Comparison of ENCODE assay signal across 10 mouse cellular contexts in genomic region chr11:8692162-8692535, GRCm38 (mm10). TPM values are rescaled to one million over a fixed set of nuclear protein-coding genes. Genes with fewer than 3 reads are reported as not detected.
DNase-seq lines count a peak whose midpoint lies in the region; ATAC-seq and TF ChIP-seq lines count a peak whose summit lies in the region.
"Had no signal": no experiment of that assay in that cellular context is flagged by ENCODE, and none has a peak within 500 bp of the region (broad histone marks: within the 10 kb centered on the region; RNA-seq: fewer than 3 reads in every experiment).

No protein-coding gene starts in this region.

- H3K4me3 ChIP-seq in forebrain, embryonic 10.5 days, result no peak overlapping the region; the same call in 1 of the 2 replicates
- no peak overlapping the region for H3K4me3 ChIP-seq in forebrain, postnatal 0 days (ENCODE audit: low read depth, low read length)
- H3K4me3 ChIP-seq in kidney, embryonic 16.5 days (ENCODE audit: low read length), result no peak overlapping the region
- no peak overlapping the region for H3K4me3 ChIP-seq in embryonic fibroblast, embryonic 13.5 days (ENCODE audit: insufficient read depth, low read length)
- H3K4me3 ChIP-seq in midbrain, embryonic 13.5 days (replicated peaks), result no peak overlapping the region
- H3K4me3 ChIP-seq in layer of hippocampus, adult 2 months, result no peak overlapping the region

- TF ChIP-seq POLR2A in embryonic fibroblast, embryonic 13.5 days (IDR thresholded peaks at IDR 0.05; ENCODE audit: low read depth, low read length), result no peak

- TF ChIP-seq CTCF in forebrain, postnatal 0 days (IDR thresholded peaks at IDR 0.05; ENCODE audit: low read depth), result no peak
- TF ChIP-seq CTCF in embryonic fibroblast, embryonic 13.5 days (IDR thresholded peaks at IDR 0.05; ENCODE audit: borderline replicate concordance, insufficient read depth, low read length), result no peak
- TF ChIP-seq CTCF in layer of hippocampus, adult 2 months (conservative IDR thresholded peaks at IDR 0.05), result no peak

- 69% methylated on average over 6 of the region's 6 CpGs for WGBS in forebrain, embryonic 10.5 days
- 35% methylated on average over 6 of the region's 6 CpGs for WGBS in forebrain, postnatal 0 days
- WGBS in kidney, embryonic 16.5 days, result 57% methylated on average over 6 of the region's 6 CpGs
- 54% methylated on average over 6 of the region's 6 CpGs for WGBS in midbrain, embryonic 13.5 days

- H3K27me3 ChIP-seq in forebrain, embryonic 10.5 days (ENCODE audit: poor library complexity, severe bottlenecking), result peaks cover 15% of the 10 kb centered on the region
- H3K27me3 ChIP-seq in forebrain, postnatal 0 days (ENCODE audit: insufficient read depth, low read length), result no peaks in the 10 kb centered on the region
- H3K27me3 ChIP-seq in kidney, embryonic 16.5 days (ENCODE audit: insufficient read depth, low read length), result no peaks in the 10 kb centered on the region
- H3K27me3 ChIP-seq in midbrain, embryonic 13.5 days, result peaks cover 3% of the 10 kb centered on the region; the same call in 1 of the 2 replicates

- no peak for ATAC-seq in forebrain, postnatal 0 days
- ATAC-seq in kidney, embryonic 16.5 days (ENCODE audit: low FRiP score, low TSS enrichment), result no peak
- peak; percentile 3 for ATAC-seq in midbrain, embryonic 13.5 days

- H3K9ac ChIP-seq in forebrain, postnatal 0 days, result no peak overlapping the region
- H3K9ac ChIP-seq in kidney, embryonic 16.5 days (replicated peaks; ENCODE audit: low read length), result no peak overlapping the region
- H3K9ac ChIP-seq in midbrain, embryonic 13.5 days (replicated peaks), result no peak overlapping the region

- no peaks in the 10 kb centered on the region for H3K36me3 ChIP-seq in forebrain, embryonic 10.5 days (replicated peaks)
- H3K36me3 ChIP-seq in forebrain, postnatal 0 days (ENCODE audit: insufficient read depth), result no peaks in the 10 kb centered on the region
- no peaks in the 10 kb centered on the region for H3K36me3 ChIP-seq in kidney, embryonic 16.5 days (ENCODE audit: insufficient read depth, low read length)
- H3K36me3 ChIP-seq in midbrain, embryonic 13.5 days, result no peaks in the 10 kb centered on the region

- H3K4me2 ChIP-seq in forebrain, postnatal 0 days (ENCODE audit: low read depth), result no peak overlapping the region
- no peak overlapping the region for H3K4me2 ChIP-seq in kidney, embryonic 16.5 days (replicated peaks; ENCODE audit: low read depth, low read length)
- peak overlapping the region; percentile 32; the same call in 1 of the 2 replicates for H3K4me2 ChIP-seq in midbrain, embryonic 13.5 days (replicated peaks)

- peak overlapping the region; percentile 86 for H3K27ac ChIP-seq in forebrain, embryonic 10.5 days
- no peak overlapping the region for H3K27ac ChIP-seq in forebrain, postnatal 0 days (ENCODE audit: low read depth, low read length)
- peak overlapping the region; percentile 87 for H3K27ac ChIP-seq in kidney, embryonic 16.5 days (ENCODE audit: low read length)
- peak overlapping the region; percentile 81 for H3K27ac ChIP-seq in embryonic fibroblast, embryonic 13.5 days (ENCODE audit: insufficient read depth, low read length)
- 0 out of 2 replicates have a peak overlapping the region, but pooled peaks have one; percentile 11 for H3K27ac ChIP-seq in midbrain, embryonic 13.5 days
- no peak overlapping the region for H3K27ac ChIP-seq in layer of hippocampus, adult 2 months

- peaks cover 44% of the 10 kb centered on the region for H3K4me1 ChIP-seq in forebrain, embryonic 10.5 days
- H3K4me1 ChIP-seq in forebrain, postnatal 0 days (ENCODE audit: insufficient read depth), result no peaks in the 10 kb centered on the region
- peaks cover 28% of the 10 kb centered on the region for H3K4me1 ChIP-seq in kidney, embryonic 16.5 days (ENCODE audit: insufficient read depth, low read length)
- peaks cover 16% of the 10 kb centered on the region; the same call in 1 of the 2 replicates for H3K4me1 ChIP-seq in embryonic fibroblast, embryonic 13.5 days (ENCODE audit: control insufficient read depth, insufficient read depth, low read length)
- peaks cover 32% of the 10 kb centered on the region for H3K4me1 ChIP-seq in midbrain, embryonic 13.5 days (replicated peaks)

- H3K9me3 ChIP-seq in forebrain, embryonic 10.5 days, result no peaks in the 10 kb centered on the region
- H3K9me3 ChIP-seq in forebrain, postnatal 0 days (ENCODE audit: low read length), result no peaks in the 10 kb centered on the region
- H3K9me3 ChIP-seq in kidney, embryonic 16.5 days (ENCODE audit: low read length), result no peaks in the 10 kb centered on the region
- H3K9me3 ChIP-seq in midbrain, embryonic 13.5 days, result no peaks in the 10 kb centered on the region

- DNase-seq in forebrain, embryonic 10.5 days (ENCODE audit: extremely low spot score, low spot score), result no peak
- DNase-seq in forebrain, postnatal 0 days, result no peak
- no peak for DNase-seq in kidney, adult 9 months
- no peak for DNase-seq in adrenal gland, postnatal 14 days
- no peak for DNase-seq in layer of hippocampus, adult 2 months (ENCODE audit: low spot score in 2 of 2)
- DNase-seq: gastrocnemius, postnatal 36 days; lung, postnatal 36 days had no signal

RNA-seq across cellular contexts. Expression of gene Tns3, which starts 27.8 kb away (rescaled TPM):
- polyA plus RNA-seq in forebrain, embryonic 10.5 days (2016; fragmentation: Nextera tagmentation; extraction: Ambion mirVana), result 13.3 and 13.8 TPM in 2 replicates
- total RNA-seq in forebrain, postnatal 0 days (2014; rRNA removed), result 16.3 and 26.5 TPM in 2 replicates
- 3.1 and 6.2 TPM in 2 replicates for polyA plus RNA-seq in forebrain, postnatal 0 days (2015; fragmentation: Nextera tagmentation; extraction: Ambion mirVana)
- polyA plus RNA-seq in kidney, embryonic 16.5 days (2015; fragmentation: Nextera tagmentation; extraction: Ambion mirVana), result 31.5 and 32.7 TPM in 2 replicates
- 96.5 and 113 TPM in 2 replicates for polyA plus RNA-seq in embryonic fibroblast, embryonic 13.5 days (2011; ENCODE audit: insufficient read length, low read depth, missing spikeins)
- polyA plus RNA-seq in midbrain, embryonic 13.5 days (2015; fragmentation: Nextera tagmentation; extraction: Ambion mirVana), result 4.4 TPM in 2 replicates
- 36.9 and 38.4 TPM in 2 replicates for total RNA-seq in adrenal gland, postnatal 14 days (2021)
- 10 to 100 TPM; 49.2 to 53.1 TPM for total RNA-seq in layer of hippocampus, adult 2 months (2021)

Comparison
In these comparisons a context has a peak if more than half of its experiments do, and no peak if none do; other contexts are left out.
1. H3K27ac ChIP-seq: peak in forebrain, embryonic 10.5 days (single experiment), kidney, embryonic 16.5 days (single experiment), embryonic fibroblast, embryonic 13.5 days (single experiment) and midbrain, embryonic 13.5 days (single experiment); none in forebrain, postnatal 0 days (single experiment) and layer of hippocampus, adult 2 months (single experiment).